Mouse (Mus musculus) frontal cortex, postnatal 10 days (tissue): ENCODE data around the gene Scml2.
"Not testable (repeated sequence)": the region's sequence is repeated elsewhere in the genome, so short reads cannot be mapped to it uniquely, and the experiment has no call there.

Source experiments
- DNase-seq, 2 experiments: peaks; one replicate each; pipeline ENCODE4 v3.0.0; 2022; ENCODE audit warnings: low spot score in 2 of 2, mixed read lengths in 1 of 2

Scml2 gene

GRCm38 (mm10) chrX:161116893-161117292 is at the start of gene Scml2:
Gene Scml2 (plus strand): TSS chrX:161117193.
- not testable (repeated sequence) for DNase-seq

- not testable (repeated sequence) for DNase-seq
Measured at GRCm38 (mm10) chrX:161075576-161075975, 41.4 kb upstream of the Scml2 start.

GRCm38 (mm10) chrX:161162314-161163068 is 45.5 kb downstream of the Scml2 start:
- DNase-seq: peak; percentile 20 to 30

GRCm38 (mm10) chrX:161163069-161163416 is 46.0 kb downstream of the Scml2 start:
- no peak for DNase-seq

- not testable (repeated sequence) for DNase-seq
Measured at GRCm38 (mm10) chrX:161287156-161287555, 170.2 kb downstream of the Scml2 start, which contains the start of gene Gm15262. Gene Gm15262 (plus strand): TSS chrX:161287456.
